Comparison of ENCODE assay signal across 27 mouse cellular contexts in the genomic region with DNA sequence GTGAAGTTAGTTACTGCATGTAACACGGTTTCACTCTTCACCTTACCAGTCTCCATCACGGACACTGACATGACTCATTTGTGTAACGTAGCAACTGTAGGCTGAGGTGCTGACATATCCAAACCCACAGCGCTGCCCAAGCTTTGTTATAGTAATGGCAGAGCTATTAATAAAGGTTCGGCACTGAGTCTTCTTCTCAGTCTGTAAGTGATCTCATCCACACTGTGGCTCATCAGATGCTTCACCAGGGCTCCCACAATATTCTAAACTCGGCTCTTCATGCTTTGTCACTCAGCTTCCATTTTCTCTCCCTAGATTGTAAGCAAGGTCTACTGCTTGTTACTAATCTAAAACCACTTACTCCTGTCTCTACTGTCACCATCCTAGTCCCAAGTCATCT. TPM values are rescaled to one million over a fixed set of nuclear protein-coding genes. Genes with fewer than 3 reads are reported as not detected.
"Had no signal": no experiment of that assay in that cellular context is flagged by ENCODE, and none has a peak within 500 bp of the region (broad histone marks: within the 10 kb centered on the region; RNA-seq: fewer than 3 reads in every experiment).

No protein-coding gene starts in this region.

- H3K4me1 ChIP-seq: heart, embryonic 15.5 days; intestine, embryonic 15.5 days; limb, embryonic 10.5 days; limb, embryonic 12.5 days had no signal

- DNase-seq: gastrocnemius, postnatal 14 days; gastrocnemius, postnatal 36 days; heart, adult 18-20 months; heart, postnatal 14 days; heart, postnatal 36 days; kidney, adult 18-20 months; kidney, adult 8-10 months; kidney, postnatal 10 days; kidney, postnatal 25 days; kidney, postnatal 4 days; liver had no signal

- H3K27me3 ChIP-seq: heart, embryonic 13.5 days; heart, embryonic 15.5 days; intestine, embryonic 15.5 days; limb, embryonic 12.5 days had no signal

- H3K9me3 ChIP-seq: heart, embryonic 13.5 days; heart, embryonic 15.5 days; intestine, embryonic 15.5 days; limb, embryonic 10.5 days; limb, embryonic 12.5 days had no signal

- H3K36me3 ChIP-seq: heart, embryonic 13.5 days; heart, embryonic 15.5 days; intestine, embryonic 15.5 days; limb, embryonic 10.5 days; limb, embryonic 12.5 days had no signal

- ATAC-seq: hindbrain, embryonic 16.5 days; inflammation-experienced regulatory T-cells, adult 6 months; intestine, embryonic 15.5 days; intestine, postnatal 0 days had no signal

- H3K27ac ChIP-seq: heart, embryonic 13.5 days; heart, embryonic 15.5 days; hindbrain, embryonic 14.5 days; intestine, embryonic 15.5 days; layer of hippocampus, adult 2 months; left cerebral cortex, adult 2 months; limb, embryonic 10.5 days; limb, embryonic 12.5 days had no signal

- H3K4me3 ChIP-seq: heart, embryonic 13.5 days; heart, embryonic 15.5 days; intestine, embryonic 15.5 days; layer of hippocampus, adult 2 months; left cerebral cortex, adult 2 months; limb, embryonic 10.5 days; limb, embryonic 12.5 days had no signal

- H3K4me2 ChIP-seq: heart, embryonic 11.5 days; heart, embryonic 13.5 days; heart, embryonic 15.5 days; hindbrain, embryonic 14.5 days; intestine, embryonic 15.5 days; limb, embryonic 12.5 days; liver, embryonic 11.5 days had no signal

- H3K9ac ChIP-seq: heart, embryonic 13.5 days; heart, embryonic 15.5 days; hindbrain, embryonic 14.5 days; intestine, embryonic 15.5 days; limb, embryonic 12.5 days had no signal

RNA-seq across cellular contexts. Expression of a gene that starts 29.2 kb away (rescaled TPM):
- polyA plus RNA-seq: heart, embryonic 13.5 days; heart, postnatal 0 days; hindbrain, embryonic 11.5 days; inflammation-experienced regulatory T-cells, adult 6 months; intestine, embryonic 15.5 days; intestine, postnatal 0 days; kidney, embryonic 14.5 days; limb, embryonic 12.5 days; liver, embryonic 11.5 days had no signal

RNA-seq across cellular contexts. Expression of a gene that starts 44.6 kb away (rescaled TPM):
- polyA plus RNA-seq: inflammation-experienced regulatory T-cells, adult 6 months had no signal
